Mouse (Mus musculus) liver, adult 2 months (tissue): ENCODE measurements around the gene Slc17a7. TPM values are rescaled to one million over a fixed set of nuclear protein-coding genes. Genes with fewer than 3 reads are reported as not detected.

Experiments
- DNase-seq: peaks from one replicate; pipeline ENCODE4 v3.0.0-alpha.2; 2011; ENCODE audit warnings: low read depth, low spot score; ENCODE audit errors: extremely low read depth
- H3K27ac ChIP-seq: fragments of 200-500 bp; replicated peaks from 2 replicates; pipeline ENCODE4 v1.5.1; 2012; ENCODE audit warnings: low read depth, mild to moderate bottlenecking, control low read depth, inconsistent platforms, low read length; ENCODE audit not compliant: insufficient read depth
- H3K27me3 ChIP-seq: fragments of 200-500 bp; 2 replicates; pipeline ENCODE4 v1.6.1; 2012; ENCODE audit warnings: mild to moderate bottlenecking, moderate library complexity, low read length, inconsistent platforms; ENCODE audit not compliant: control insufficient read depth, insufficient read depth
- H3K36me3 ChIP-seq: fragments of 200-500 bp; 2 replicates; pipeline ENCODE4 v1.6.1; 2012; ENCODE audit warnings: low read length, inconsistent platforms; ENCODE audit not compliant: control insufficient read depth, insufficient read depth
- H3K4me1 ChIP-seq: fragments of 200-500 bp; 2 replicates; pipeline ENCODE4 v1.6.1; 2011; ENCODE audit warnings: low read length; ENCODE audit not compliant: control insufficient read depth, insufficient read depth
- H3K4me3 ChIP-seq: fragments of 200-500 bp; 2 replicates; pipeline ENCODE4 v1.5.1; 2011; ENCODE audit warnings: low read depth, mild to moderate bottlenecking, control low read depth, low read length, moderate library complexity; ENCODE audit not compliant: insufficient read depth
- H3K79me2 ChIP-seq: fragments of 200-500 bp; 2 replicates; pipeline ENCODE4 v1.6.1; 2012; ENCODE audit warnings: inconsistent platforms, mild to moderate bottlenecking, low read length, moderate library complexity; ENCODE audit not compliant: control insufficient read depth, insufficient read depth
- H3K9ac ChIP-seq: fragments of 200-500 bp; 2 replicates; pipeline ENCODE4 v1.6.1; 2012; ENCODE audit warnings: low read depth, mild to moderate bottlenecking, control low read depth, inconsistent platforms, low read length
- CTCF ChIP-seq: fragments of 200-500 bp; IDR thresholded peaks from 2 replicates; pipeline ENCODE4 v1.5.1; 2011; ENCODE audit warnings: low read depth, low read length, control low read depth
- POLR2A ChIP-seq: fragments of 200-500 bp; IDR thresholded peaks from 2 replicates; pipeline ENCODE4 v1.6.1; 2011; ENCODE audit warnings: low read length, control low read depth; ENCODE audit not compliant: insufficient read depth; ENCODE audit errors: extremely low read depth
- WGBS: fragments of 180-500 bp; shearing (Covaris S2); methylation state at CpG from one replicate; pipeline ENCODE4 v1.1.7; 2018; 5-methylcytosine and 5-hydroxymethylcytosine counted together
- polyA plus RNA-seq: library from polyadenylated mRNA; depleted of rRNA; stranded (reverse); fragments of >200 nt; gene quantifications from 2 replicates; pipeline ENCODE4 v1.2.3, GENCODE M21; 2012
- total RNA-seq: library from RNA; depleted of rRNA; stranded (reverse); fragments of >200 nt; gene quantifications from 2 replicates; pipeline ENCODE4 v1.2.3, GENCODE M21; 2014

The Slc17a7 gene
- total and polyA plus RNA-seq, 2 experiments: not detected

GRCm38 (mm10) chr7:45174567-45175280, 11.0 kb downstream of the Slc17a7 start:
- H3K27ac ChIP-seq: no peak overlapping the region
- H3K4me3 ChIP-seq: no peak overlapping the region
- H3K4me1 ChIP-seq: no peaks in the 10 kb centered on the region
- H3K9ac ChIP-seq: no peak overlapping the region
- 10% methylated on average over 29 of the region's 29 CpGs for WGBS
- peaks cover 30% of the 10 kb centered on the region for H3K27me3 ChIP-seq
- H3K36me3 ChIP-seq: no peaks in the 10 kb centered on the region
- DNase-seq: no peak
- TF ChIP-seq CTCF (no peak), POLR2A (no peak)
- H3K79me2 ChIP-seq: no peaks in the 10 kb centered on the region

GRCm38 (mm10) chr7:45175398-45175797, 11.6 kb downstream of the Slc17a7 start:
- no peak overlapping the region for H3K9ac ChIP-seq
- H3K79me2 ChIP-seq: no peaks in the 10 kb centered on the region
- no peak overlapping the region for H3K27ac ChIP-seq
- H3K36me3 ChIP-seq: no peaks in the 10 kb centered on the region
- H3K4me3 ChIP-seq: no peak overlapping the region
- TF ChIP-seq POLR2A: no peak
- TF ChIP-seq CTCF: no peak
- WGBS: 7% methylated on average over 13 of the region's 13 CpGs
- DNase-seq: no peak
- H3K27me3 ChIP-seq: peaks cover 28% of the 10 kb centered on the region
- H3K4me1 ChIP-seq: no peaks in the 10 kb centered on the region

GRCm38 (mm10) chr7:45175929-45176328, 12.2 kb downstream of the Slc17a7 start:
- H3K27me3 ChIP-seq: peaks cover 30% of the 10 kb centered on the region
- no peak overlapping the region for H3K4me3 ChIP-seq
- H3K4me1 ChIP-seq: no peaks in the 10 kb centered on the region
- no peak overlapping the region for H3K9ac ChIP-seq
- WGBS: 5% methylated on average over 23 of the region's 23 CpGs
- H3K27ac ChIP-seq: no peak overlapping the region
- no peaks in the 10 kb centered on the region for H3K79me2 ChIP-seq
- no peaks in the 10 kb centered on the region for H3K36me3 ChIP-seq
- TF ChIP-seq POLR2A (no peak), CTCF (no peak)
- DNase-seq: no peak

- DNase-seq: no peak
- no peaks in the 10 kb centered on the region for H3K4me1 ChIP-seq
- H3K79me2 ChIP-seq: no peaks in the 10 kb centered on the region
- H3K9ac ChIP-seq: no peak overlapping the region
- no peak overlapping the region for H3K27ac ChIP-seq
- TF ChIP-seq POLR2A: no peak
- no peaks in the 10 kb centered on the region for H3K36me3 ChIP-seq
- H3K4me3 ChIP-seq: no peak overlapping the region
- WGBS: 5% methylated on average over 30 of the region's 31 CpGs
- H3K27me3 ChIP-seq: peaks cover 33% of the 10 kb centered on the region
Observed at GRCm38 (mm10) chr7:45176356-45176755, 12.6 kb downstream of the Slc17a7 start.

- H3K4me1 ChIP-seq: peaks cover 5% of the 10 kb centered on the region; the same call in 1 of the 2 replicates
- no peak for DNase-seq
- no peak overlapping the region for H3K9ac ChIP-seq
- WGBS: 27% methylated on average over 7 of the region's 7 CpGs
- TF ChIP-seq POLR2A (no peak), CTCF (no peak)
- H3K36me3 ChIP-seq: no peaks in the 10 kb centered on the region
- no peak overlapping the region for H3K4me3 ChIP-seq
- no peaks in the 10 kb centered on the region for H3K79me2 ChIP-seq
- H3K27ac ChIP-seq: no peak overlapping the region
- H3K27me3 ChIP-seq: peaks cover 41% of the 10 kb centered on the region
Observed at GRCm38 (mm10) chr7:45178550-45178949, 14.8 kb downstream of the Slc17a7 start.

- peaks cover 5% of the 10 kb centered on the region; the same call in 1 of the 2 replicates for H3K4me1 ChIP-seq
- no peak within 1 kb of the TSS for H3K27ac ChIP-seq
- H3K4me3 ChIP-seq: no peak within 1 kb of the TSS
- DNase-seq: no peak
- H3K9ac ChIP-seq: no peak within 1 kb of the TSS
- H3K36me3 ChIP-seq: no peaks in the 10 kb centered on the region
- 29% methylated on average over 7 of the region's 7 CpGs for WGBS
- TF ChIP-seq CTCF (no peak), POLR2A (no peak)
- H3K79me2 ChIP-seq: no peaks in the 10 kb centered on the region
- H3K27me3 ChIP-seq: peaks cover 44% of the 10 kb centered on the region
Observed at GRCm38 (mm10) chr7:45179469-45179868, 15.7 kb downstream of the Slc17a7 start, which contains the start of gene Gfy. Gfy (minus strand) TSS chr7:45179569.
